Mouse (Mus musculus) liver, postnatal 0 days (tissue): ENCODE results near the gene Zbtb20.

Experiments
- CTCF ChIP-seq: sonication (generic); IDR thresholded peaks from 2 replicates; pipeline ENCODE4 v1.5.1; 2016; ENCODE audit warnings: antibody characterized with exemption, low read depth
- EP300 ChIP-seq: IDR thresholded peaks from 2 replicates; pipeline ENCODE4 v1.6.1; 2016; ENCODE audit warnings: antibody characterized with exemption, low read depth, mild to moderate bottlenecking

DNA sequence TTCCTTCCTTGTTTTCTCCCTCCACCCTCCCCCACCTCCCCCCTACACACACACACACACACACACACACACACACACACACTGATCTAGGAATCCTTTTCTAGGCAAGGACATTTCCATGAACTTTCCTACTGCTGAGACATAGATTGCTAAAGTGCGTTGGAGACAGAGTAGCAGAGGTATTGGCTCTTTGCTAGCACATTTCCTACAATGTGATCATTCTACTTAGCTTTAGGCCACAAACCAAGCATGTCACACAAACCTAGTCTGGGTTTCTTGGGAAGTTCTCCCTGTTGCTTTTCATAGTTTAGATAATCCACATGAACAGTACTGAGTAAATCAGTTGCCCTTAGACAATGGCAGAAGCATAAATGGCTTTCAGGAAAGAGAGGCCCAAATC, 457.6 kb downstream of the Zbtb20 start:
- TF ChIP-seq CTCF (no peak), EP300 (no peak)
